ENCODE assay signal across 8 mouse cellular contexts in the genomic region with DNA sequence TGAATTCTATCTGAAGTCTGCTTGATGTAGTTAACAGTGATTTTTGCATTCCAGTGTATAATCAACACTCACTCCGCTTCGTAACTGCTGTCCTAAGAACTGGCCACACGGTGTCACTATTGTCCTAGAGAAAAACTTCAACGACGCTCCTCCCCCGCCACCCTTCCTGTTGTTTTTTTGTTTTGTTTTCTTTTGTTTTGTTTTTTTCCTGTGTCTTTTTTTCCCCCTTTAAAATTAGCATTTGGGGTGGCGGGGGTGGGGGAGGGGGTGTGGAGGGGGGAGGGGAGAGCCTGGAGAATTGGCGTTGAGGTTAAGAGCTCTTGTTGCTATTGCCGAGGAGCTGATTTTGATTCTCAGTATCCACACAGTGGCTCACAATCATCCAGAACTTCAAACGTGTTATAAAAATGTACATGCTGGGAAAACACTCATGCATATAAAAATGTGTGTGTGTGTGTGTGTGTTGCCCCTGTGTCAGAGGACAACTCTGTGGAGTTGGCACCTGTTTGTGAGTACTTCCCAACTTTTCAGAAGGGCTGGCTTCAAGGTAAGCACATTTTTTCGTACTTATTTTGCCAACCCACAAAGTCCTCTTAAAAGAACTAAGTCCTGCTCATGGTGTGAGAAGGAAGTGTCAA. TPM values are rescaled to one million over a fixed set of nuclear protein-coding genes. Genes with fewer than 3 reads are reported as not detected.
DNase-seq lines count a peak whose midpoint lies in the region; ATAC-seq and TF ChIP-seq lines count a peak whose summit lies in the region.

No protein-coding gene starts in this region.

- H3K4me3 ChIP-seq in ES-Bruce4 (ENCODE audit: low read depth, low read length), result peak overlapping the region; percentile 9; the same call in 1 of the 2 replicates
- H3K4me3 ChIP-seq in cerebellum, adult 2 months (replicated peaks; ENCODE audit: insufficient read depth, low read depth, low read length), result no peak overlapping the region
- H3K4me3 ChIP-seq in forebrain, postnatal 0 days (ENCODE audit: low read depth, low read length), result peak overlapping the region; percentile 27
- H3K4me3 ChIP-seq in intestine, embryonic 14.5 days (ENCODE audit: low read depth, low read length), result peak overlapping the region; percentile 28
- peak overlapping the region; percentile 44; the same call in 1 of the 2 replicates for H3K4me3 ChIP-seq in liver, adult 2 months (ENCODE audit: insufficient read depth, low read depth, low read length)
- H3K4me3 ChIP-seq in midbrain, postnatal 0 days (ENCODE audit: low read depth, low read length), result peak overlapping the region; percentile 25; the same call in 1 of the 2 replicates

- H3K36me3 ChIP-seq in ES-Bruce4 (ENCODE audit: control insufficient read depth, insufficient read depth, low read length, poor library complexity, severe bottlenecking), result no peaks in the 10 kb centered on the region
- no peaks in the 10 kb centered on the region for H3K36me3 ChIP-seq in forebrain, postnatal 0 days (ENCODE audit: insufficient read depth)
- H3K36me3 ChIP-seq in intestine, embryonic 14.5 days (ENCODE audit: control insufficient read depth, insufficient read depth, low read length), result no peaks in the 10 kb centered on the region
- H3K36me3 ChIP-seq in liver, adult 2 months (ENCODE audit: control insufficient read depth, insufficient read depth, low read length), result no peaks in the 10 kb centered on the region
- no peaks in the 10 kb centered on the region for H3K36me3 ChIP-seq in midbrain, postnatal 0 days (ENCODE audit: insufficient read depth, low read length)

- H3K9ac ChIP-seq in ES-Bruce4 (ENCODE audit: low read depth, poor library complexity, severe bottlenecking), result peak overlapping the region; percentile 58
- no peak overlapping the region for H3K9ac ChIP-seq in forebrain, postnatal 0 days
- H3K9ac ChIP-seq in intestine, embryonic 14.5 days (ENCODE audit: low read length), result 0 out of 2 replicates have a peak overlapping the region, but pooled peaks have one; percentile 10
- H3K9ac ChIP-seq in liver, adult 2 months (ENCODE audit: low read depth, low read length), result no peak overlapping the region
- H3K9ac ChIP-seq in midbrain, postnatal 0 days (replicated peaks; ENCODE audit: low read length, poor library complexity, severe bottlenecking), result no peak overlapping the region

- no peak for TF ChIP-seq POLR2A in ES-Bruce4 (IDR thresholded peaks at IDR 0.05; ENCODE audit: insufficient read depth, low read length)
- TF ChIP-seq POLR2A in cerebellum, adult 2 months (IDR thresholded peaks at IDR 0.05; ENCODE audit: borderline replicate concordance, insufficient read depth, low read length), result no peak
- no peak for TF ChIP-seq POLR2A in liver, adult 2 months (IDR thresholded peaks at IDR 0.05; ENCODE audit: extremely low read depth, insufficient read depth, low read length)

- H3K27me3 ChIP-seq in ES-Bruce4 (ENCODE audit: control insufficient read depth, insufficient read depth, low read length, poor library complexity, severe bottlenecking), result no peaks in the 10 kb centered on the region
- no peaks in the 10 kb centered on the region; the same call in 1 of the 2 replicates for H3K27me3 ChIP-seq in cerebellum, adult 2 months (ENCODE audit: control insufficient read depth, insufficient read depth, low read length)
- H3K27me3 ChIP-seq in forebrain, postnatal 0 days (ENCODE audit: insufficient read depth, low read length), result no peaks in the 10 kb centered on the region; the same call in 1 of the 2 replicates
- no peaks in the 10 kb centered on the region for H3K27me3 ChIP-seq in intestine, embryonic 14.5 days (replicated peaks; ENCODE audit: control insufficient read depth, insufficient read depth, low read length)
- H3K27me3 ChIP-seq in liver, adult 2 months (ENCODE audit: control insufficient read depth, insufficient read depth, low read length), result no peaks in the 10 kb centered on the region
- no peaks in the 10 kb centered on the region for H3K27me3 ChIP-seq in midbrain, postnatal 0 days (ENCODE audit: insufficient read depth, low read length)

- peak overlapping the region; percentile 47 for H3K4me2 ChIP-seq in forebrain, postnatal 0 days (ENCODE audit: low read depth)
- H3K4me2 ChIP-seq in intestine, embryonic 14.5 days (ENCODE audit: low read length), result peak overlapping the region; percentile 37
- H3K4me2 ChIP-seq in midbrain, postnatal 0 days (ENCODE audit: low read depth, low read length, poor library complexity, severe bottlenecking), result peak overlapping the region; percentile 41

- peak; percentile 50 for TF ChIP-seq CTCF in ES-Bruce4 (IDR thresholded peaks at IDR 0.05; ENCODE audit: low read depth, low read length)
- peak; percentile 70 for TF ChIP-seq CTCF in cerebellum, adult 2 months (IDR thresholded peaks at IDR 0.05; ENCODE audit: borderline replicate concordance, insufficient read depth, low read depth, low read length)
- peak; percentile 83 for TF ChIP-seq CTCF in forebrain, postnatal 0 days (IDR thresholded peaks at IDR 0.05; ENCODE audit: low read depth)
- peak; percentile 50 for TF ChIP-seq CTCF in liver, adult 2 months (IDR thresholded peaks at IDR 0.05; ENCODE audit: low read depth, low read length)
- TF ChIP-seq CTCF in midbrain, postnatal 0 days (IDR thresholded peaks at IDR 0.05), result peak; percentile 85

- DNase-seq in 3T3-L1 (ENCODE audit: low read depth, low spot score), result peak; percentile 84
- peak; percentile 26 to 38 for DNase-seq in cerebellum, adult 2 months
- DNase-seq in forebrain, postnatal 0 days, result peak; percentile 83
- peak; percentile 70 for DNase-seq in intestine, embryonic 14.5 days (ENCODE audit: low spot score)
- DNase-seq in liver, adult 2 months (ENCODE audit: extremely low read depth, low read depth, low spot score), result peak; percentile 52
- DNase-seq in midbrain, postnatal 0 days (ENCODE audit: low spot score), result peak; percentile 81
- peak; percentile 79 for DNase-seq in thymus, postnatal 0 days (ENCODE audit: low spot score)

- H3K79me2 ChIP-seq in liver, adult 2 months (ENCODE audit: control insufficient read depth, insufficient read depth, low read length), result no peaks in the 10 kb centered on the region

- no peak for TF ChIP-seq EP300 in ES-Bruce4 (IDR thresholded peaks at IDR 0.05; ENCODE audit: insufficient read depth, low read depth, low read length)

- 8% methylated on average over 11 of the region's 11 CpGs for WGBS in cerebellum, adult 2 months
- 8% methylated on average over 11 of the region's 11 CpGs for WGBS in forebrain, postnatal 0 days
- WGBS in intestine, embryonic 14.5 days, result 13% methylated on average over 11 of the region's 11 CpGs
- 6% methylated on average over 11 of the region's 11 CpGs for WGBS in liver, adult 2 months
- 9% methylated on average over 11 of the region's 11 CpGs for WGBS in midbrain, postnatal 0 days

- H3K4me1 ChIP-seq in ES-Bruce4 (ENCODE audit: control insufficient read depth, insufficient read depth, low read length), result no peaks in the 10 kb centered on the region
- no peaks in the 10 kb centered on the region for H3K4me1 ChIP-seq in cerebellum, adult 2 months (ENCODE audit: control insufficient read depth, insufficient read depth, low read length)
- H3K4me1 ChIP-seq in forebrain, postnatal 0 days (ENCODE audit: insufficient read depth), result no peaks in the 10 kb centered on the region
- 0 out of 2 replicates have a peak, but pooled peaks cover 8% of the 10 kb centered on the region for H3K4me1 ChIP-seq in intestine, embryonic 14.5 days (replicated peaks; ENCODE audit: control insufficient read depth, insufficient read depth, low read length)
- H3K4me1 ChIP-seq in liver, adult 2 months (ENCODE audit: control insufficient read depth, insufficient read depth, low read length), result no peaks in the 10 kb centered on the region
- no peaks in the 10 kb centered on the region for H3K4me1 ChIP-seq in midbrain, postnatal 0 days (ENCODE audit: insufficient read depth, low read length)

- no peaks in the 10 kb centered on the region for H3K9me3 ChIP-seq in ES-Bruce4 (replicated peaks; ENCODE audit: control insufficient read depth, insufficient read depth, low read length, poor library complexity, severe bottlenecking)
- H3K9me3 ChIP-seq in forebrain, postnatal 0 days (ENCODE audit: low read length), result no peaks in the 10 kb centered on the region
- H3K9me3 ChIP-seq in intestine, embryonic 14.5 days (ENCODE audit: control insufficient read depth, low read length), result no peaks in the 10 kb centered on the region
- H3K9me3 ChIP-seq in midbrain, postnatal 0 days (ENCODE audit: low read length), result no peaks in the 10 kb centered on the region

- ATAC-seq in forebrain, postnatal 0 days, result peak; percentile 77
- 0 out of 2 replicates have a peak, but pooled peaks have one; percentile 38 for ATAC-seq in intestine, embryonic 14.5 days (replicated peaks; ENCODE audit: low FRiP score, low TSS enrichment, low read depth)
- 0 out of 2 replicates have a peak, but pooled peaks have one; percentile 28 for ATAC-seq in midbrain, postnatal 0 days (ENCODE audit: low FRiP score)

- H3K27ac ChIP-seq in ES-Bruce4 (ENCODE audit: insufficient read depth, low read length), result no peak overlapping the region
- H3K27ac ChIP-seq in cerebellum, adult 2 months (ENCODE audit: insufficient read depth, low read length), result no peak overlapping the region
- H3K27ac ChIP-seq in forebrain, postnatal 0 days (ENCODE audit: low read depth, low read length), result no peak overlapping the region
- no peak overlapping the region for H3K27ac ChIP-seq in intestine, embryonic 14.5 days (ENCODE audit: low read depth)
- no peak overlapping the region for H3K27ac ChIP-seq in liver, adult 2 months (replicated peaks; ENCODE audit: insufficient read depth, low read depth, low read length)
- H3K27ac ChIP-seq in midbrain, postnatal 0 days (ENCODE audit: low read depth, low read length), result no peak overlapping the region

RNA-seq across cellular contexts. Expression of gene Bbs5, which starts 11.8 kb away (rescaled TPM):
- polyA plus RNA-seq in ES-Bruce4 (2011; ENCODE audit: insufficient read depth, insufficient read length, low read depth, missing spikeins), result 15.9 and 17.7 TPM in 2 replicates
- polyA plus RNA-seq in cerebellum, adult 2 months (2012; rRNA removed), result 21.3 and 23.2 TPM in 2 replicates
- total RNA-seq in forebrain, postnatal 0 days (2014; rRNA removed), result 22.7 and 34.4 TPM in 2 replicates
- 17.9 and 23.4 TPM in 2 replicates for polyA plus RNA-seq in forebrain, postnatal 0 days (2015; fragmentation: Nextera tagmentation; extraction: Ambion mirVana)
- 9.1 and 17.8 TPM in 2 replicates for polyA plus RNA-seq in intestine, embryonic 14.5 days (2014; fragmentation: Nextera tagmentation; extraction: Ambion mirVana)
- 2.6 and 4.5 TPM in 2 replicates for total RNA-seq in liver, adult 2 months (2014; rRNA removed)
- 0.49 and 1.1 TPM in 2 replicates for polyA plus RNA-seq in liver, adult 2 months (2012; rRNA removed)
- total RNA-seq in midbrain, postnatal 0 days (2014; rRNA removed), result 17.2 and 25.3 TPM in 2 replicates
- polyA plus RNA-seq in midbrain, postnatal 0 days (2015; fragmentation: Nextera tagmentation; extraction: Ambion mirVana), result 27.3 and 28.4 TPM in 2 replicates
- 8.9 and 10.2 TPM in 2 replicates for polyA plus RNA-seq in thymus, postnatal 0 days (2015; fragmentation: Nextera tagmentation; extraction: Ambion mirVana)

RNA-seq across cellular contexts. Expression of gene Klhl41, which starts 34.7 kb away (rescaled TPM):
- polyA plus RNA-seq in ES-Bruce4 (2011; ENCODE audit: insufficient read depth, insufficient read length, low read depth, missing spikeins), result not detected in 2 replicates
- polyA plus RNA-seq in cerebellum, adult 2 months (2012; rRNA removed), result 0.13 and 0.16 TPM in 2 replicates
- total RNA-seq in forebrain, postnatal 0 days (2014; rRNA removed), result 0.10 and 0.15 TPM in 2 replicates
- polyA plus RNA-seq in forebrain, postnatal 0 days (2015; fragmentation: Nextera tagmentation; extraction: Ambion mirVana), result 0.10 and 0.13 TPM in 2 replicates
- 0.11 and 0.16 TPM in 2 replicates for polyA plus RNA-seq in intestine, embryonic 14.5 days (2014; fragmentation: Nextera tagmentation; extraction: Ambion mirVana)
- total RNA-seq in liver, adult 2 months (2014; rRNA removed), result 0.20 and 0.37 TPM in 2 replicates
- 0.02 and 0.06 TPM in 2 replicates for polyA plus RNA-seq in liver, adult 2 months (2012; rRNA removed)
- not detected in 2 replicates for total RNA-seq in midbrain, postnatal 0 days (2014; rRNA removed)
- 0.11 TPM in 1 of 2 replicates, not detected in the other for polyA plus RNA-seq in midbrain, postnatal 0 days (2015; fragmentation: Nextera tagmentation; extraction: Ambion mirVana)
- 0.51 and 0.82 TPM in 2 replicates for polyA plus RNA-seq in thymus, postnatal 0 days (2015; fragmentation: Nextera tagmentation; extraction: Ambion mirVana)

RNA-seq across cellular contexts. Expression of gene Lrp2, which starts 49.3 kb away (rescaled TPM):
- polyA plus RNA-seq in ES-Bruce4 (2011; ENCODE audit: insufficient read depth, insufficient read length, low read depth, missing spikeins), result 92.6 and 92.9 TPM in 2 replicates
- polyA plus RNA-seq in cerebellum, adult 2 months (2012; rRNA removed), result 0.08 and 0.11 TPM in 2 replicates
- 0.62 and 1.3 TPM in 2 replicates for total RNA-seq in forebrain, postnatal 0 days (2014; rRNA removed)
- polyA plus RNA-seq in forebrain, postnatal 0 days (2015; fragmentation: Nextera tagmentation; extraction: Ambion mirVana), result 0.04 and 0.15 TPM in 2 replicates
- polyA plus RNA-seq in intestine, embryonic 14.5 days (2014; fragmentation: Nextera tagmentation; extraction: Ambion mirVana), result 1.2 and 1.6 TPM in 2 replicates
- 0.09 and 0.20 TPM in 2 replicates for total RNA-seq in liver, adult 2 months (2014; rRNA removed)
- 0.02 and 0.04 TPM in 2 replicates for polyA plus RNA-seq in liver, adult 2 months (2012; rRNA removed)
- total RNA-seq in midbrain, postnatal 0 days (2014; rRNA removed), result 2.3 and 2.9 TPM in 2 replicates
- 0.22 and 0.31 TPM in 2 replicates for polyA plus RNA-seq in midbrain, postnatal 0 days (2015; fragmentation: Nextera tagmentation; extraction: Ambion mirVana)
- 0.05 and 0.08 TPM in 2 replicates for polyA plus RNA-seq in thymus, postnatal 0 days (2015; fragmentation: Nextera tagmentation; extraction: Ambion mirVana)

Comparison
In these comparisons a context has a peak if more than half of its experiments do, and no peak if none do; other contexts are left out.
1. DNase-seq: peak in every context shown above with its lines; median percentile 84 in 3T3-L1; 83 in forebrain, postnatal 0 days; 81 in midbrain, postnatal 0 days; 79 in thymus, postnatal 0 days; 70 in intestine, embryonic 14.5 days; 52 in liver, adult 2 months; 32 in cerebellum, adult 2 months.
2. H3K9ac ChIP-seq: peak in ES-Bruce4 (single experiment) and intestine, embryonic 14.5 days (single experiment); none in forebrain, postnatal 0 days (single experiment), liver, adult 2 months (single experiment) and midbrain, postnatal 0 days (single experiment).
3. RNA of gene Lrp2, which starts 49.3 kb away (polyA plus RNA-seq): 92.6 to 92.9 TPM in ES-Bruce4; 1.2 to 1.6 TPM in intestine, embryonic 14.5 days, 0.22 to 0.31 TPM in midbrain, postnatal 0 days, 0.04 to 0.15 TPM in forebrain, postnatal 0 days, 0.08 to 0.11 TPM in cerebellum, adult 2 months, 0.05 to 0.08 TPM in thymus, postnatal 0 days and 0.02 to 0.04 TPM in liver, adult 2 months; every median in the first group is over 10 times any median in the second.
4. Peak in every context shown above with its lines, with median percentiles within 50 percentile points of each other: CTCF ChIP-seq, ATAC-seq and H3K4me2 ChIP-seq.